Mouse (Mus musculus) limb, embryonic 13.5 days (tissue): ENCODE measurements around the gene Cnppd1. TPM values are rescaled to one million over a fixed set of nuclear protein-coding genes. Genes with fewer than 3 reads are reported as not detected.

Source experiments
- ATAC-seq: fragments of 200-750 bp; cut with Nextera tagmentation; 2 replicates; pipeline ENCODE4 v1.8.0; 2017; ENCODE audit warnings: low read depth, moderate number of reproducible peaks, moderate TSS enrichment; ENCODE audit not compliant: low FRiP score
- H3K27ac ChIP-seq: fragments of 300-500 bp; sonication (generic); 2 replicates; pipeline ENCODE4 v1.5.1; 2015; ENCODE audit warnings: inconsistent platforms, mild to moderate bottlenecking, moderate library complexity
- H3K27me3 ChIP-seq: fragments of 300-500 bp; sonication (generic); 2 replicates; pipeline ENCODE4 v1.6.1; 2015; ENCODE audit warnings: mild to moderate bottlenecking, inconsistent platforms
- H3K36me3 ChIP-seq: fragments of 300-500 bp; sonication (generic); 2 replicates; pipeline ENCODE4 v1.6.1; 2015; ENCODE audit warnings: inconsistent platforms, mild to moderate bottlenecking, moderate library complexity
- H3K4me1 ChIP-seq: fragments of 300-500 bp; sonication (generic); 2 replicates; pipeline ENCODE4 v1.6.1; 2015; ENCODE audit warnings: inconsistent platforms
- H3K4me2 ChIP-seq: fragments of 300-500 bp; sonication (generic); replicated peaks from 2 replicates; pipeline ENCODE4 v1.6.1; 2015; ENCODE audit warnings: inconsistent platforms, mild to moderate bottlenecking, moderate library complexity
- H3K4me3 ChIP-seq: fragments of 300-500 bp; sonication (generic); 2 replicates; pipeline ENCODE4 v1.5.1; 2015; ENCODE audit warnings: moderate library complexity, mild to moderate bottlenecking, inconsistent platforms
- H3K9ac ChIP-seq: fragments of 300-500 bp; sonication (generic); 2 replicates; pipeline ENCODE4 v1.6.1; 2015; ENCODE audit warnings: mild to moderate bottlenecking, inconsistent platforms
- H3K9me3 ChIP-seq: fragments of 300-500 bp; sonication (generic); 2 replicates; pipeline ENCODE4 v1.6.1; 2016; ENCODE audit warnings: inconsistent platforms
- WGBS: fragments of 180-500 bp; shearing (Covaris S2); methylation state at CpG from one replicate; pipeline ENCODE4 v1.1.7; 2015; 5-methylcytosine and 5-hydroxymethylcytosine counted together
- polyA plus RNA-seq: library from polyadenylated mRNA; unstranded; fragments of >200 nt; fragmentation: Nextera tagmentation; extraction: Ambion mirVana; gene quantifications from 2 replicates; pipeline ENCODE4 v1.2.1, GENCODE M21; 2015

Cnppd1 gene
- polyA plus RNA-seq, 1 experiment from 2014 or later, result 47.7 TPM

- H3K27ac ChIP-seq, result peak overlapping the region; percentile 96
- under 1% methylated on average over 53 of the region's 53 CpGs for WGBS
- H3K4me1 ChIP-seq, result peaks cover 32% of the 10 kb centered on the region
- peak; percentile 10; the same call in 1 of the 2 replicates for ATAC-seq
- peak overlapping the region; percentile 92 for H3K9ac ChIP-seq
- H3K4me3 ChIP-seq, result peak overlapping the region; percentile 88
- peaks cover 60% of the 10 kb centered on the region for H3K36me3 ChIP-seq
- H3K9me3 ChIP-seq, result no peaks in the 10 kb centered on the region
- no peaks in the 10 kb centered on the region for H3K27me3 ChIP-seq
- peak overlapping the region; percentile 95 for H3K4me2 ChIP-seq
These were observed 873 bp downstream of the Cnppd1 start for GRCm38 (mm10) chr1:75141486-75142190.

GRCm38 (mm10) chr1:75140601-75141190 lies 1.8 kb downstream of the Cnppd1 start:
- Histone ChIP-seq H3K9ac (peak overlapping the region; percentile 92), H3K4me3 (peak overlapping the region; percentile 88), H3K4me1 (peaks cover 32% of the 10 kb centered on the region), H3K27me3 (no peaks in the 10 kb centered on the region), H3K27ac (peak overlapping the region; percentile 96; the same call in 1 of the 2 replicates), H3K9me3 (no peaks in the 10 kb centered on the region), H3K4me2 (peak overlapping the region; percentile 95), H3K36me3 (peaks cover 60% of the 10 kb centered on the region)
- 53% methylated on average over 4 of the region's 4 CpGs for WGBS
- no peak for ATAC-seq

GRCm38 (mm10) chr1:75138448-75138847 lies 4.1 kb downstream of the Cnppd1 start:
- H3K4me2 ChIP-seq, result no peak overlapping the region
- H3K4me1 ChIP-seq, result peaks cover 21% of the 10 kb centered on the region
- peaks cover 47% of the 10 kb centered on the region for H3K36me3 ChIP-seq
- H3K27me3 ChIP-seq, result no peaks in the 10 kb centered on the region
- H3K9me3 ChIP-seq, result no peaks in the 10 kb centered on the region
- no peak for ATAC-seq
- no peak overlapping the region for H3K4me3 ChIP-seq
- WGBS, result 91% methylated on average over 2 of the region's 2 CpGs
- H3K9ac ChIP-seq, result no peak overlapping the region
- no peak overlapping the region for H3K27ac ChIP-seq

GRCm38 (mm10) chr1:75136730-75137129 lies 5.8 kb downstream of the Cnppd1 start:
- H3K9ac ChIP-seq, result no peak overlapping the region
- peaks cover 47% of the 10 kb centered on the region for H3K36me3 ChIP-seq
- H3K27me3 ChIP-seq, result no peaks in the 10 kb centered on the region
- no peak overlapping the region for H3K4me3 ChIP-seq
- no peak overlapping the region for H3K27ac ChIP-seq
- no peaks in the 10 kb centered on the region for H3K9me3 ChIP-seq
- no peak for ATAC-seq
- WGBS, result 54% methylated on average over 3 of the region's 3 CpGs
- peaks cover 17% of the 10 kb centered on the region for H3K4me1 ChIP-seq
- no peak overlapping the region for H3K4me2 ChIP-seq

- Histone ChIP-seq H3K9me3 (no peaks in the 10 kb centered on the region), H3K4me1 (peaks cover 16% of the 10 kb centered on the region), H3K4me2 (no peak overlapping the region), H3K27me3 (no peaks in the 10 kb centered on the region), H3K9ac (no peak overlapping the region), H3K27ac (no peak overlapping the region), H3K4me3 (no peak overlapping the region), H3K36me3 (peaks cover 47% of the 10 kb centered on the region)
- ATAC-seq, result no peak
- whole genome bisulfite sequencing, result 62% methylated on average over 6 of the region's 6 CpGs
These were observed 6.2 kb downstream of the Cnppd1 start for GRCm38 (mm10) chr1:75136293-75136692.

GRCm38 (mm10) chr1:75133421-75134207 lies 8.9 kb downstream of the Cnppd1 start, which contains the start of gene Slc23a3:
TSS of gene Slc23a3 (minus strand) at chr1:75133890.
- Histone ChIP-seq H3K27me3 (no peaks in the 10 kb centered on the region), H3K9ac (no peak within 1 kb of the TSS), H3K27ac (no peak within 1 kb of the TSS), H3K9me3 (no peaks in the 10 kb centered on the region), H3K4me1 (no peaks in the 10 kb centered on the region), H3K4me2 (no peak within 1 kb of the TSS), H3K4me3 (no peak within 1 kb of the TSS), H3K36me3 (peaks cover 36% of the 10 kb centered on the region)
- WGBS, result 64% methylated on average over 12 of the region's 12 CpGs
- no peak for ATAC-seq

- Histone ChIP-seq H3K9ac (no peak overlapping the region), H3K36me3 (no peaks in the 10 kb centered on the region), H3K4me1 (peaks cover 7% of the 10 kb centered on the region), H3K27ac (no peak overlapping the region), H3K4me3 (no peak overlapping the region), H3K4me2 (no peak overlapping the region), H3K27me3 (no peaks in the 10 kb centered on the region), H3K9me3 (no peaks in the 10 kb centered on the region)
- 74% methylated on average over 3 of the region's 3 CpGs for WGBS
- ATAC-seq, result no peak
These were observed 13.9 kb downstream of the Cnppd1 start for GRCm38 (mm10) chr1:75128641-75129040.

- Histone ChIP-seq H3K4me3 (peak overlapping the region; percentile 58), H3K4me1 (peaks cover 7% of the 10 kb centered on the region), H3K27ac (peak overlapping the region; percentile 95; the same call in 1 of the 2 replicates), H3K27me3 (no peaks in the 10 kb centered on the region), H3K9ac (no peak overlapping the region), H3K4me2 (peak overlapping the region; percentile 61), H3K9me3 (no peaks in the 10 kb centered on the region), H3K36me3 (no peaks in the 10 kb centered on the region)
- no peak for ATAC-seq
- 38% methylated on average over 5 of the region's 5 CpGs for WGBS
These were observed 17.1 kb downstream of the Cnppd1 start for GRCm38 (mm10) chr1:75125418-75125817.

- H3K4me1 ChIP-seq, result peaks cover 7% of the 10 kb centered on the region
- peak within 1 kb of the TSS; percentile 61 for H3K4me2 ChIP-seq
- no peaks in the 10 kb centered on the region for H3K36me3 ChIP-seq
- no peaks in the 10 kb centered on the region for H3K27me3 ChIP-seq
- peak within 1 kb of the TSS; percentile 73 for H3K9ac ChIP-seq
- H3K9me3 ChIP-seq, result no peaks in the 10 kb centered on the region
- 1% methylated on average over 56 of the region's 56 CpGs for WGBS
- ATAC-seq, result peak; percentile 95
- peak within 1 kb of the TSS; percentile 58 for H3K4me3 ChIP-seq
- peak within 1 kb of the TSS; percentile 95 for H3K27ac ChIP-seq
These were observed 17.9 kb downstream of the Cnppd1 start, which contains the start of gene Nhej1 for GRCm38 (mm10) chr1:75124346-75125321. TSS of gene Nhej1 (minus strand) at chr1:75125200.

- ATAC-seq, result no peak
These were observed 20.3 kb downstream of the Cnppd1 start for GRCm38 (mm10) chr1:75122211-75122610.

More at GRCm38 (mm10) chr1:75122211-75122610, 20.3 kb downstream of the Cnppd1 start:
- WGBS, result 80% methylated on average over 3 of the region's 3 CpGs
- H3K9me3 ChIP-seq, result no peaks in the 10 kb centered on the region
- no peak overlapping the region for H3K4me2 ChIP-seq
- H3K4me3 ChIP-seq, result no peak overlapping the region
- no peak overlapping the region for H3K27ac ChIP-seq
- no peak overlapping the region for H3K9ac ChIP-seq
- peaks cover 7% of the 10 kb centered on the region for H3K4me1 ChIP-seq
- H3K36me3 ChIP-seq, result no peaks in the 10 kb centered on the region
- H3K27me3 ChIP-seq, result no peaks in the 10 kb centered on the region
